Mouse (Mus musculus) liver, embryonic 14.5 days (tissue): ENCODE measurements around the gene Lamp1.

Source experiments
- CTCF ChIP-seq: IDR thresholded peaks from 2 replicates; pipeline ENCODE4 v1.5.1; 2016; ENCODE audit warnings: antibody characterized with exemption, low read depth, control low read depth
- EP300 ChIP-seq: IDR thresholded peaks from 2 replicates; pipeline ENCODE4 v1.6.1; 2016; ENCODE audit warnings: antibody characterized with exemption, low read depth

DNA sequence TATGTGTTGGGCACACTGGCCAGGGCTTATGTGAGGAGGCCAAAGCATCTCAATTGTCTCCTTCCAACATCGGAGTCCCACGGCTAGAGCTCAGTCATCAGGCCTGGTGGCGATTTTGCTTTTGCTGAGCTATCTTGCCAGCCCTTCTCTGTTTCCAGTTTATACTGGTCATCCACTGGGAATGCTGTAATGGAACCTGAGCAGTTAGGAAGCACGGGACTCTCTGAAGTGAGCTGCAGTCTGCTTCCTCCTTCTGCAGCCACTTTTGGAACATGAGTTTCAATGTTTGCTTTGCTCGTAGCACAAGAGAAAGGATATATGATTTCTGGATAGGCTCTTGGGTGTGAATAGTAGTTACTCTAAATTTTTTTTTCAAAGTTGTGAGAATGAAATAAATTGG, 5.4 kb downstream of the Lamp1 start:
- TF ChIP-seq CTCF (no peak), EP300 (no peak)
